ENCODE assay signal across 8 mouse cellular contexts in genomic region chr7:138919156-138919944, GRCm38 (mm10). TPM values are rescaled to one million over a fixed set of nuclear protein-coding genes. Genes with fewer than 3 reads are reported as not detected.
A peak's percentile ranks its signal among the peaks of the same experiment; 100 is the strongest.
DNase-seq lines count a peak whose midpoint lies in the region; ATAC-seq and TF ChIP-seq lines count a peak whose summit lies in the region.

No protein-coding gene starts in this region.

- H3K4me2 ChIP-seq in heart, embryonic 16.5 days (ENCODE audit: low read depth, low read length) = peak overlapping the region; percentile 76

- H3K9ac ChIP-seq in heart, embryonic 16.5 days (ENCODE audit: low read length) = peak overlapping the region; percentile 66

- no peaks in the 10 kb centered on the region for H3K79me2 ChIP-seq in macrophage (ENCODE audit: inconsistent target)

- H3K4me3 ChIP-seq in E14TG2a.4 (replicated peaks; ENCODE audit: low read length) (peak overlapping the region; percentile 73), macrophage (ENCODE audit: inconsistent target) (peak overlapping the region; percentile 28)
- H3K4me3 ChIP-seq in erythroblast, embryonic 14.5 days (replicated peaks) = peak overlapping the region; percentile 39
- H3K4me3 ChIP-seq in heart, embryonic 16.5 days (ENCODE audit: low read length) = peak overlapping the region; percentile 51

- H3K27me3 ChIP-seq in E14TG2a.4 (ENCODE audit: insufficient read depth, low read length) = no peaks in the 10 kb centered on the region
- H3K27me3 ChIP-seq in erythroblast, embryonic 14.5 days (ENCODE audit: control insufficient read depth) = no peaks in the 10 kb centered on the region
- no peaks in the 10 kb centered on the region for H3K27me3 ChIP-seq in heart, embryonic 16.5 days (ENCODE audit: control insufficient read depth, insufficient read depth, low read length)

- H3K9me3 ChIP-seq in E14TG2a.4 (ENCODE audit: low read length) = no peaks in the 10 kb centered on the region
- no peaks in the 10 kb centered on the region for H3K9me3 ChIP-seq in erythroblast, embryonic 14.5 days (ENCODE audit: control insufficient read depth, low read length)
- H3K9me3 ChIP-seq in heart, embryonic 16.5 days (replicated peaks; ENCODE audit: control insufficient read depth, low read length) = no peaks in the 10 kb centered on the region

- under 1% methylated on average over 26 of the region's 26 CpGs for WGBS in heart, embryonic 16.5 days
- 1% methylated on average over 26 of the region's 26 CpGs for WGBS in macrophage (ENCODE audit: missing documents)

- no peak; the same call in 1 of the 2 replicates for TF ChIP-seq CTCF in E14TG2a.4 (conservative IDR thresholded peaks at IDR 0.05; ENCODE audit: low read length)

- H3K4me1 ChIP-seq in E14TG2a.4 (replicated peaks; ENCODE audit: low read depth, low read length) = peaks cover 22% of the 10 kb centered on the region
- peaks cover 10% of the 10 kb centered on the region for H3K4me1 ChIP-seq in erythroblast, embryonic 14.5 days (ENCODE audit: control insufficient read depth)
- peaks cover 6% of the 10 kb centered on the region for H3K4me1 ChIP-seq in heart, embryonic 16.5 days (ENCODE audit: control insufficient read depth, insufficient read depth, low read length)

- H3K36me3 ChIP-seq in E14TG2a.4 (ENCODE audit: insufficient read depth, low read length) (no peaks in the 10 kb centered on the region), macrophage (ENCODE audit: inconsistent target) (no peaks in the 10 kb centered on the region)
- H3K36me3 ChIP-seq in erythroblast, embryonic 14.5 days (ENCODE audit: control insufficient read depth) = no peaks in the 10 kb centered on the region
- no peaks in the 10 kb centered on the region for H3K36me3 ChIP-seq in heart, embryonic 16.5 days (ENCODE audit: control insufficient read depth, insufficient read depth)

- peak; percentile 89 to 96 for DNase-seq in adrenal gland, adult (ENCODE audit: inconsistent age in 2 of 2, low spot score in 1 of 2)
- DNase-seq in kidney, postnatal 14 days = peak; percentile 86
- peak; percentile 52 for DNase-seq in retina, postnatal 1 day
- no peak for DNase-seq in frontal cortex, postnatal 10 days (ENCODE audit: low spot score in 2 of 2)

- peak; percentile 87 for ATAC-seq in heart, embryonic 16.5 days (replicated peaks; ENCODE audit: extremely low read depth, insufficient read depth, low FRiP score)

- peak overlapping the region; percentile 96 for H3K27ac ChIP-seq in heart, embryonic 16.5 days (ENCODE audit: low read length)
- H3K27ac ChIP-seq in macrophage = peak overlapping the region; percentile 42

RNA-seq across cellular contexts. Expression of gene Bnip3, which starts 10.0 kb away (rescaled TPM):
- 0.84 and 0.94 TPM in 2 replicates for polyA plus RNA-seq in erythroblast, embryonic 14.5 days (2012)
- polyA plus RNA-seq in heart, embryonic 16.5 days (2015; fragmentation: Nextera tagmentation; extraction: Ambion mirVana) = 258 and 260 TPM in 2 replicates
- 10 to 100 TPM in 10 of 26 experiments, 1 to 10 TPM in 13, under 1 TPM in 3; 0.66 to 26.4 (median 7.0) TPM for total RNA-seq in macrophage (2018; cell fraction: chromatin; rRNA removed)
- 10 to 100 TPM; 14.1 to 24.5 (median 18.8) TPM for total RNA-seq in macrophage (2018; cell fraction: cytosol; rRNA removed)
- 10 to 100 TPM in 6 of 26 experiments, 1 to 10 TPM in 20; 3.0 to 17.6 (median 5.9) TPM for total RNA-seq in macrophage (2018; cell fraction: nucleus; rRNA removed)
- 17.6 to 23.6 TPM (median 18.6 TPM) in 3 replicates for polyA plus RNA-seq in macrophage (2018)

RNA-seq across cellular contexts. Expression of gene Jakmip3, which starts 21.2 kb away (rescaled TPM):
- not detected in 2 replicates for polyA plus RNA-seq in erythroblast, embryonic 14.5 days (2012)
- not detected in 2 replicates for polyA plus RNA-seq in heart, embryonic 16.5 days (2015; fragmentation: Nextera tagmentation; extraction: Ambion mirVana)
- under 1 TPM in 1 of 26 experiments, not detected in 25; 0.22 TPM for total RNA-seq in macrophage (2018; cell fraction: chromatin; rRNA removed)
- not detected for total RNA-seq in macrophage (2018; cell fraction: cytosol; rRNA removed)
- total RNA-seq in macrophage (2018; cell fraction: nucleus; rRNA removed) = not detected
- polyA plus RNA-seq in macrophage (2018) = not detected in 3 replicates

Comparison
In these comparisons a context has a peak if more than half of its experiments do, and no peak if none do; other contexts are left out.
1. DNase-seq: peak in adrenal gland, adult (2 of 2), kidney, postnatal 14 days (single experiment) and retina, postnatal 1 day (single experiment); none in frontal cortex, postnatal 10 days (0 of 2).
2. RNA of gene Bnip3, which starts 10.0 kb away (polyA plus RNA-seq): 258 to 260 TPM in heart, embryonic 16.5 days; 17.6 to 23.6 TPM in macrophage and 0.84 to 0.94 TPM in erythroblast, embryonic 14.5 days; every median in the first group is over 10 times any median in the second.
3. Peak in every context shown above with its lines, with median percentiles within 50 percentile points of each other: H3K4me3 ChIP-seq.